Mouse (Mus musculus) megakaryocyte, embryonic 14.5 days (primary cell): ENCODE data around the gene Prss12. TPM values are rescaled to one million over a fixed set of nuclear protein-coding genes. Genes with fewer than 3 reads are reported as not detected.
A peak's percentile ranks its signal among the peaks of the same experiment; 100 is the strongest.

Experiments
- H3K27me3 ChIP-seq: replicated peaks from 2 replicates; pipeline ENCODE3; 2012; ENCODE audit warnings: inconsistent platforms
- H3K36me3 ChIP-seq: replicated peaks from 2 replicates; pipeline ENCODE3; 2012; ENCODE audit warnings: low read length, inconsistent platforms, mixed read lengths
- H3K4me1 ChIP-seq: 2 replicates; pipeline ENCODE4 v1.6.1; 2012; ENCODE audit warnings: inconsistent platforms
- H3K4me3 ChIP-seq: replicated peaks from 2 replicates; pipeline ENCODE3; 2012; ENCODE audit warnings: moderate library complexity, mild to moderate bottlenecking, inconsistent platforms
- H3K9me3 ChIP-seq: 2 replicates; pipeline ENCODE4 v1.6.1; 2012; ENCODE audit warnings: inconsistent platforms
- FLI1 ChIP-seq: IDR thresholded peaks from 2 replicates; pipeline ENCODE4 v1.6.1; 2012; ENCODE audit warnings: low read length, inconsistent platforms, mixed read lengths
- GATA1 ChIP-seq: IDR thresholded peaks from 3 replicates; pipeline ENCODE4 v1.6.1; 2012; ENCODE audit warnings: mixed read lengths, low read length, inconsistent platforms, borderline replicate concordance
- polyA plus RNA-seq: library from polyadenylated mRNA; stranded (reverse); fragments of >175 nt; gene quantifications from 2 replicates; pipeline ENCODE4 v1.2.3, GENCODE M21; 2012; ENCODE audit warnings: low replicate concordance; ENCODE audit not compliant: insufficient read depth

The Prss12 gene
- polyA plus RNA-seq, 1 experiment: not detected

GRCm38 (mm10) chr3:123431951-123432674 is 14.6 kb upstream of the Prss12 start:
- Histone ChIP-seq H3K27me3 (no peaks in the 10 kb centered on the region), H3K9me3 (peaks cover 14% of the 10 kb centered on the region), H3K4me1 (peaks cover 34% of the 10 kb centered on the region), H3K36me3 (no peaks in the 10 kb centered on the region), H3K4me3 (peak overlapping the region; percentile 46)
- TF ChIP-seq FLI1: no peak
- no peak for TF ChIP-seq GATA1

GRCm38 (mm10) chr3:123433362-123433761 is 13.4 kb upstream of the Prss12 start:
- Histone ChIP-seq H3K9me3 (peaks cover 14% of the 10 kb centered on the region), H3K27me3 (no peaks in the 10 kb centered on the region), H3K4me1 (peaks cover 34% of the 10 kb centered on the region), H3K36me3 (no peaks in the 10 kb centered on the region), H3K4me3 (no peak overlapping the region)
- no peak for TF ChIP-seq FLI1
- no peak for TF ChIP-seq GATA1

- TF ChIP-seq FLI1: no peak
- TF ChIP-seq GATA1: no peak
- H3K4me3 ChIP-seq: no peak overlapping the region
- H3K36me3 ChIP-seq: no peaks in the 10 kb centered on the region
- H3K27me3 ChIP-seq: peaks cover 12% of the 10 kb centered on the region
- H3K9me3 ChIP-seq: peaks cover 18% of the 10 kb centered on the region
- peaks cover 11% of the 10 kb centered on the region for H3K4me1 ChIP-seq
Measured at GRCm38 (mm10) chr3:123437608-123438007, 9.1 kb upstream of the Prss12 start.

DNA sequence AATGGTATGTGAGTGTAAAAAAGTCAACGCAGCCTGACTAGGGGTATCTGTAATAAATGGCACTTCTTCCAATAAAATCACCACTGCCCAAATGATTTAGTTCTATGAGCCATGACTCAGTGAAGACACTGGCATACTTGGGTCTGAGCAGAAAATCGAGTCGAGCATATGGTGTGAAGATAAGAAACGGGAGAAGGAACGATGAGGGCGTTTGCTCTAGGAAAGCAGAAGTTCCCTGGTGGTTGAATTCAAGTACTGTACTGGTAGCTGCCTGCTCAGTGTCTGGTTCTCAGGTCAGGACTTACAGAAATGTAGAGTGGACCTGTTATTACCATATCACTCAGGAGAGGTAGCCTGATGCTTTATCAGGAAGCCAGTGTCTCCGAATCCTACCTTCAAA is 6.2 kb upstream of the Prss12 start:
- TF ChIP-seq GATA1 (no peak), FLI1 (no peak)
- Histone ChIP-seq H3K9me3 (peaks cover 11% of the 10 kb centered on the region), H3K4me3 (no peak overlapping the region), H3K27me3 (peaks cover 32% of the 10 kb centered on the region), H3K36me3 (no peaks in the 10 kb centered on the region), H3K4me1 (peaks cover 4% of the 10 kb centered on the region)

GRCm38 (mm10) chr3:123444466-123444865 is 2.2 kb upstream of the Prss12 start:
- Histone ChIP-seq H3K4me3 (no peak overlapping the region), H3K4me1 (peaks cover 21% of the 10 kb centered on the region), H3K27me3 (peaks cover 65% of the 10 kb centered on the region), H3K36me3 (no peaks in the 10 kb centered on the region), H3K9me3 (peaks cover 9% of the 10 kb centered on the region)
- TF ChIP-seq FLI1 (no peak), GATA1 (no peak)

DNA sequence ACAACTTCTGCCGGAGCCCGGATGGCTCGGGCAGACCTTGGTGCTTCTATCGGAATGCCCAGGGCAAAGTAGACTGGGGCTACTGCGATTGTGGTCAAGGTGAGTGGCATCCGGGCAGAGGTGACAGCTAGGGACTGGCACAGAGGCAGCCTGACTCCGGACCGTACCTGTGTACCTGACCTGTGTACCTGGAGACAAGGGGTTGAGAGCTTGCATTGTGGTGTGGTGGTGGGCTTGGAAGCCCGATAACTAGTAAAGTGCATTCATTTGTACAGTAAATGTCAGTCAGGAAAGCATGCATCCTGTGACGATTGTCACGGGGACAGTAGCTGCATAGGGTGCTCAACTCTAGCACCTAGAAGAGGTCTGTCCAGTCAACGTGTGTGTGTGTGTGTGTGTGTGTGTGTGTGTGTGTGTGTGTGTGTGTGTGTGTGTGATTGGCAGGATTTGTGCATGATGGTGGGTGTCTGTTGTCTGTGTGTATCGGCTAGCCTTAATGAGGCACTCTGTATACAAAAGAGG is 886 bp downstream of the Prss12 start:
- peak overlapping the region; percentile 88 for H3K4me3 ChIP-seq
- H3K9me3 ChIP-seq: peaks cover 9% of the 10 kb centered on the region; the same call in 1 of the 2 replicates
- H3K4me1 ChIP-seq: peaks cover 21% of the 10 kb centered on the region
- peaks cover 62% of the 10 kb centered on the region for H3K27me3 ChIP-seq
- TF ChIP-seq FLI1 (no peak), GATA1 (no peak)
- H3K36me3 ChIP-seq: no peaks in the 10 kb centered on the region

GRCm38 (mm10) chr3:123448096-123448495 is 1.4 kb downstream of the Prss12 start:
- peaks cover 58% of the 10 kb centered on the region for H3K27me3 ChIP-seq
- no peak overlapping the region for H3K4me3 ChIP-seq
- no peaks in the 10 kb centered on the region for H3K36me3 ChIP-seq
- H3K4me1 ChIP-seq: peaks cover 21% of the 10 kb centered on the region
- TF ChIP-seq GATA1 (no peak), FLI1 (no peak)
- H3K9me3 ChIP-seq: peaks cover 5% of the 10 kb centered on the region; the same call in 1 of the 2 replicates

DNA sequence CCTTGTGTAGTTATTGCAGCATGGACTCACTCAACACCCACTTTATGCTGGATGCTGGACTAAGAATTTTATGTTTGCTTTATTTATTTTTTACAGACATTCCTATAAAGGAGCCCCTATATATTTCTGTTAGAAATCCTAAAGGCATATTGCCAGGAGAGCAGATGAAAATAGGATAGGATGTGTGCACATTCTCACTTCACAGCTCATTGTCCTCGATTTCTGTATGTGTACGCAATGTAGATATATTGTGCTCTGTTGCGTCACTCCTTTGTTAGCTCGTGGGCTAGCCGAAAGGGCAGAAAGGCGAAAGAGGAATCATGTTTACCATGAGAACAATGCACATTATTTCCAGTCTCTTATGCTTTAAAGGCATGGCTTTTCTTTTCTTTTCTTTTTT is 3.4 kb downstream of the Prss12 start:
- H3K4me1 ChIP-seq: peaks cover 16% of the 10 kb centered on the region
- H3K27me3 ChIP-seq: peaks cover 45% of the 10 kb centered on the region
- TF ChIP-seq GATA1: no peak
- TF ChIP-seq FLI1: no peak
- no peak overlapping the region for H3K4me3 ChIP-seq
- 0 out of 2 replicates have a peak, but pooled peaks cover 4% of the 10 kb centered on the region for H3K9me3 ChIP-seq
- H3K36me3 ChIP-seq: no peaks in the 10 kb centered on the region

- Histone ChIP-seq H3K9me3 (0 out of 2 replicates have a peak, but pooled peaks cover 4% of the 10 kb centered on the region), H3K4me3 (no peak overlapping the region), H3K27me3 (peaks cover 21% of the 10 kb centered on the region), H3K36me3 (no peaks in the 10 kb centered on the region), H3K4me1 (peaks cover 2% of the 10 kb centered on the region; the same call in 1 of the 2 replicates)
- TF ChIP-seq GATA1: no peak
- TF ChIP-seq FLI1: no peak
Measured at GRCm38 (mm10) chr3:123452904-123453303, 6.2 kb downstream of the Prss12 start.

GRCm38 (mm10) chr3:123459492-123459891 is 12.8 kb downstream of the Prss12 start:
- H3K9me3 ChIP-seq: peaks cover 4% of the 10 kb centered on the region; the same call in 1 of the 2 replicates
- TF ChIP-seq FLI1: no peak
- no peaks in the 10 kb centered on the region for H3K27me3 ChIP-seq
- no peaks in the 10 kb centered on the region for H3K36me3 ChIP-seq
- 0 out of 2 replicates have a peak, but pooled peaks cover 3% of the 10 kb centered on the region for H3K4me1 ChIP-seq
- H3K4me3 ChIP-seq: no peak overlapping the region
